Mouse (Mus musculus): ENCODE measurements around the gene Ctnnd2. TPM values are rescaled to one million over a fixed set of nuclear protein-coding genes. Genes with fewer than 3 reads are reported as not detected.

Gene Ctnnd2
- total RNA-seq, 2 experiments from 2014 or later, result not detected

- no peak for DNase-seq
- intact Hi-C loops (cut with DNase I), result no loop called here
Observed at GRCm38 (mm10) chr15:30632113-30632735, 459.8 kb downstream of the Ctnnd2 start.

GRCm38 (mm10) chr15:30633917-30634316 is 461.5 kb downstream of the Ctnnd2 start:
- no peak for DNase-seq
- intact Hi-C loops (cut with DNase I), result no loop called here

GRCm38 (mm10) chr15:30634522-30634921 is 462.1 kb downstream of the Ctnnd2 start:
- intact Hi-C loops (cut with DNase I), result no loop called here
- no peak for DNase-seq

- intact Hi-C loops (cut with DNase I), result no loop called here
- DNase-seq, result no peak
Observed at GRCm38 (mm10) chr15:30640651-30641050, 468.3 kb downstream of the Ctnnd2 start.

- intact Hi-C loops (cut with DNase I), result no loop called here
- DNase-seq, result no peak
Observed at GRCm38 (mm10) chr15:30645688-30646087, 473.3 kb downstream of the Ctnnd2 start.

GRCm38 (mm10) chr15:30646501-30647431 is 474.4 kb downstream of the Ctnnd2 start:
- intact Hi-C loops (cut with DNase I), result no loop called here
- DNase-seq, result no peak

GRCm38 (mm10) chr15:30647679-30648311 is 475.4 kb downstream of the Ctnnd2 start:
- no peak for DNase-seq
- intact Hi-C loops (cut with DNase I), result no loop called here

GRCm38 (mm10) chr15:30649964-30650363 is 477.6 kb downstream of the Ctnnd2 start:
- DNase-seq, result no peak
- intact Hi-C loops (cut with DNase I), result no loop called here

GRCm38 (mm10) chr15:30655433-30655832 is 483.0 kb downstream of the Ctnnd2 start:
- intact Hi-C loops (cut with DNase I), result no loop called here
- DNase-seq, result no peak

GRCm38 (mm10) chr15:30657588-30657987 is 485.2 kb downstream of the Ctnnd2 start:
- intact Hi-C loops (cut with DNase I), result no loop called here
- DNase-seq, result no peak

GRCm38 (mm10) chr15:30660539-30661149 is 488.3 kb downstream of the Ctnnd2 start:
- DNase-seq, result no peak
- intact Hi-C loops (cut with DNase I), result no loop called here

GRCm38 (mm10) chr15:30661689-30662422 is 489.5 kb downstream of the Ctnnd2 start:
- intact Hi-C loops (cut with DNase I), result no loop called here
- no peak for DNase-seq

GRCm38 (mm10) chr15:30667819-30668587 is 495.6 kb downstream of the Ctnnd2 start:
- intact Hi-C loops (cut with DNase I), result no loop called here
- no peak for DNase-seq

GRCm38 (mm10) chr15:30681939-30682338 is 509.5 kb downstream of the Ctnnd2 start:
- DNase-seq, result no peak
- intact Hi-C loops (cut with DNase I), result no loop called here

- intact Hi-C loops (cut with DNase I), result no loop called here
- no peak for DNase-seq
Observed at GRCm38 (mm10) chr15:30682360-30683119, 510.1 kb downstream of the Ctnnd2 start.

GRCm38 (mm10) chr15:30686206-30687101 is 514.1 kb downstream of the Ctnnd2 start:
- intact Hi-C loops (cut with DNase I), result no loop called here

GRCm38 (mm10) chr15:30693754-30694205 is 521.4 kb downstream of the Ctnnd2 start:
- intact Hi-C loops (cut with DNase I), result no loop called here

More at GRCm38 (mm10) chr15:30686206-30687101, 514.1 kb downstream of the Ctnnd2 start:
- DNase-seq, result no peak

GRCm38 (mm10) chr15:30694286-30694685 is 521.9 kb downstream of the Ctnnd2 start:
- no peak for DNase-seq
- intact Hi-C loops (cut with DNase I), result no loop called here

More at GRCm38 (mm10) chr15:30693754-30694205, 521.4 kb downstream of the Ctnnd2 start:
- DNase-seq, result no peak

All from gastrocnemius, postnatal 36 days (tissue).